Mouse (Mus musculus): Measurements from ENCODE around the gene Aifm1. TPM values are rescaled to one million over a fixed set of nuclear protein-coding genes. Genes with fewer than 3 reads are reported as not detected.

Aifm1 gene
- polyA plus RNA-seq, 2 experiments: 41.1 to 57.3 TPM

DNA sequence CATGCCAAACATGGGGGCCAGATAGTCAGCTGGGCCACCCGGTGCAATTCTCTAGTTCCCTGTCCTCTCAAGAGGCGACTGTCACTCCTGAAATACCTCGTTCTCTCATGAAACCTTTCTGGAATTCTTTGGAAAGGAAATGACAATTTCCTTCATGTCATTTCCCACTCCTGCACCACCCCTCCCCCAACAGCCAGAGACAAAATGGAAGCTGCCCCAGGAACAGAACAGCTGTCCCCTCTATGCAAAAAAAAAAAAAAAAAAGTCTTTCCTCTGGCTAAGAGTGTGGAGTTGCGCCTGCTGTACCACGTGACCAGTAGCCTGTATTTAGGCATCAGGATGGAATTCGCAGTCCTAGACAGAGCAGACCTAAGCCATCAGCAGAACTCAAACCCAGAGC, 85.1 kb downstream of the Aifm1 start:
- 72% methylated on average over 6 of the region's 6 CpGs for WGBS
- no peak for TF ChIP-seq POLR2A (IDR thresholded peaks at IDR 0.05; ENCODE audit: borderline replicate concordance, extremely low read depth, insufficient read depth, insufficient read length)
- Histone ChIP-seq H3K36me3 (ENCODE audit: control insufficient read depth, insufficient read depth, low read length) (no peaks in the 10 kb centered on the region), H3K27me3 (ENCODE audit: control insufficient read depth, insufficient read depth, low read length) (no peaks in the 10 kb centered on the region), H3K4me1 (ENCODE audit: control insufficient read depth, insufficient read depth, low read length) (no peaks in the 10 kb centered on the region), H3K4me2 (replicated peaks; ENCODE audit: low read depth, low read length, severe bottlenecking) (no peak overlapping the region), H3K4me3 (replicated peaks; ENCODE audit: low read length) (no peak overlapping the region), H3K9ac (ENCODE audit: low read depth, low read length, severe bottlenecking) (no peak overlapping the region), H3K27ac (replicated peaks; ENCODE audit: low read depth, low read length) (no peak overlapping the region), H3K9me3 (ENCODE audit: control insufficient read depth, low read length) (no peaks in the 10 kb centered on the region)
- ATAC-seq (ENCODE audit: low FRiP score, low read depth) (no peak), DNase-seq (ENCODE audit: low spot score) (no peak)

DNA sequence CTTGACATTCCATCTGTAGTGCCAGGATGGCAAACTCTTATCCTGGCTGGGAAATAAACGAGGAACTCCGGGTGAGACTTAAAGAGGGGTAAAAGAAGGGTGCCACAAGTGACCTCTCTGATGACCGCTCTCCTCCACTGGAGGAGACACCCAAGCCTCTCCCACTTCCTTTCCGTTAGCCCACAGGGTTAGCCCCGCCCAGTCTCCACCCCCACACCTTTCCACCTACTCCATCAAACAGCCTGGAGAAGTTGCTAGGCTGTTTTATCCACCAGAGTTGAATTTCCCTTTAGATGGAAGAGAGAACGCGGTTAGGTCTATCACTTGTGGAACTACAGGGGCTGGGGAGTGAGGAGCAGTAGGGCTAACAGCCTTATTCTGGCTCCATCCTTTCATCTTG, 88.1 kb downstream of the Aifm1 start:
- no peak overlapping the region for H3K4me2 ChIP-seq (replicated peaks; ENCODE audit: low read depth, low read length, severe bottlenecking)
- no peak for TF ChIP-seq POLR2A (IDR thresholded peaks at IDR 0.05; ENCODE audit: borderline replicate concordance, extremely low read depth, insufficient read depth, insufficient read length)
- DNase-seq (ENCODE audit: low spot score) (no peak), ATAC-seq (ENCODE audit: low FRiP score, low read depth) (no peak)
- no peak overlapping the region for H3K4me3 ChIP-seq (replicated peaks; ENCODE audit: low read length)
- no peaks in the 10 kb centered on the region for H3K36me3 ChIP-seq (ENCODE audit: control insufficient read depth, insufficient read depth, low read length)
- WGBS: 62% methylated on average over 7 of the region's 7 CpGs
- H3K27me3 ChIP-seq (ENCODE audit: control insufficient read depth, insufficient read depth, low read length): no peaks in the 10 kb centered on the region
- H3K27ac ChIP-seq (replicated peaks; ENCODE audit: low read depth, low read length): no peak overlapping the region
- H3K9ac ChIP-seq (ENCODE audit: low read depth, low read length, severe bottlenecking): no peak overlapping the region
- H3K4me1 ChIP-seq (ENCODE audit: control insufficient read depth, insufficient read depth, low read length): no peaks in the 10 kb centered on the region
- H3K9me3 ChIP-seq (ENCODE audit: control insufficient read depth, low read length): no peaks in the 10 kb centered on the region

Other genes with a start within 250 kb of the Aifm1 start
- 7.9 and 8.6 TPM in 2 replicates for gene Bcorl1, start 172.2 kb downstream of the Aifm1 start, polyA plus RNA-seq (2012; rRNA removed)
- 6.8 and 6.9 TPM in 2 replicates for gene Bcorl1, start 172.2 kb downstream of the Aifm1 start, polyA plus RNA-seq (2014; fragmentation: Nextera tagmentation; extraction: Ambion mirVana)
- 24.3 and 29.6 TPM in 2 replicates for gene Elf4, start 50.4 kb downstream of the Aifm1 start, polyA plus RNA-seq (2012; rRNA removed)
- gene Elf4, start 50.4 kb downstream of the Aifm1 start, polyA plus RNA-seq (2014; fragmentation: Nextera tagmentation; extraction: Ambion mirVana): 11.1 and 12.0 TPM in 2 replicates
- 4.8 TPM in 2 replicates for gene Rab33a, start 5.7 kb upstream of the Aifm1 start, polyA plus RNA-seq (2012; rRNA removed)
- 4.1 and 4.2 TPM in 2 replicates for gene Rab33a, start 5.7 kb upstream of the Aifm1 start, polyA plus RNA-seq (2014; fragmentation: Nextera tagmentation; extraction: Ambion mirVana)
- 38.9 and 48.8 TPM in 2 replicates for gene Zfp280c, start 80.9 kb upstream of the Aifm1 start, polyA plus RNA-seq (2012; rRNA removed)
- gene Zfp280c, start 80.9 kb upstream of the Aifm1 start, polyA plus RNA-seq (2014; fragmentation: Nextera tagmentation; extraction: Ambion mirVana): 13.3 and 16.8 TPM in 2 replicates
- gene Slc25a14, start 109.8 kb upstream of the Aifm1 start, polyA plus RNA-seq (2012; rRNA removed): 10.9 and 12.1 TPM in 2 replicates
- gene Slc25a14, start 109.8 kb upstream of the Aifm1 start, polyA plus RNA-seq (2014; fragmentation: Nextera tagmentation; extraction: Ambion mirVana): 12.6 and 13.7 TPM in 2 replicates
- gene Gpr119, start 160.9 kb upstream of the Aifm1 start, polyA plus RNA-seq (2012; rRNA removed): not detected in 2 replicates
- not detected in 2 replicates for gene Gpr119, start 160.9 kb upstream of the Aifm1 start, polyA plus RNA-seq (2014; fragmentation: Nextera tagmentation; extraction: Ambion mirVana)
- 9.2 and 13.6 TPM in 2 replicates for gene Rbmx2, start 181.4 kb upstream of the Aifm1 start, polyA plus RNA-seq (2012; rRNA removed)
- 22.0 and 25.7 TPM in 2 replicates for gene Rbmx2, start 181.4 kb upstream of the Aifm1 start, polyA plus RNA-seq (2014; fragmentation: Nextera tagmentation; extraction: Ambion mirVana)

Measured in limb, embryonic 14.5 days (tissue).